Mouse (Mus musculus): Measurements from ENCODE around the gene Glyat.
"Not testable (repeated sequence)": the region's sequence is repeated elsewhere in the genome, so short reads cannot be mapped to it uniquely, and the experiment has no call there.

The Glyat gene

GRCm38 (mm10) chr19:12633176-12633575, at the start of gene Glyat:
Glyat (plus strand) TSS chr19:12633308.
- DNase-seq = no peak

GRCm38 (mm10) chr19:12585310-12585709, 47.8 kb upstream of the Glyat start:
- no peak for DNase-seq

- peak; percentile 78 for DNase-seq
Measured at GRCm38 (mm10) chr19:12591908-12592307, 41.2 kb upstream of the Glyat start.

GRCm38 (mm10) chr19:12595135-12595529, 38.0 kb upstream of the Glyat start:
- no peak for DNase-seq

GRCm38 (mm10) chr19:12595530-12596289, 37.4 kb upstream of the Glyat start:
- peak; percentile 52 for DNase-seq

- no peak for DNase-seq
Measured at GRCm38 (mm10) chr19:12596290-12597072, 36.6 kb upstream of the Glyat start.

- no peak for DNase-seq
Measured at GRCm38 (mm10) chr19:12597073-12597405, 36.1 kb upstream of the Glyat start.

- DNase-seq = no peak
Measured at GRCm38 (mm10) chr19:12598674-12599073, 34.4 kb upstream of the Glyat start.

GRCm38 (mm10) chr19:12599674-12600073, 33.4 kb upstream of the Glyat start, which contains the start of gene Gm4952:
Gm4952 (plus strand) TSS chr19:12599974.
- no peak for DNase-seq

- no peak for DNase-seq
Measured at GRCm38 (mm10) chr19:12600684-12601480, 32.2 kb upstream of the Glyat start.

- DNase-seq = no peak
Measured at GRCm38 (mm10) chr19:12608336-12608735, 24.8 kb upstream of the Glyat start.

- DNase-seq = no peak
Measured at GRCm38 (mm10) chr19:12613646-12614045, 19.5 kb upstream of the Glyat start.

- no peak for DNase-seq
Measured at GRCm38 (mm10) chr19:12634259-12634658, 1.2 kb downstream of the Glyat start.

- DNase-seq = no peak
Measured at GRCm38 (mm10) chr19:12634963-12635362, 1.9 kb downstream of the Glyat start.

- no peak for DNase-seq
Measured at GRCm38 (mm10) chr19:12636863-12637262, 3.8 kb downstream of the Glyat start.

- DNase-seq = no peak
Measured at GRCm38 (mm10) chr19:12638049-12638448, 4.9 kb downstream of the Glyat start.

GRCm38 (mm10) chr19:12649511-12649910, 16.4 kb downstream of the Glyat start:
- DNase-seq = no peak

- DNase-seq = no peak
Measured at GRCm38 (mm10) chr19:12666156-12666555, 33.0 kb downstream of the Glyat start.

GRCm38 (mm10) chr19:12668601-12669000, 35.5 kb downstream of the Glyat start:
- not testable (repeated sequence) for DNase-seq

- DNase-seq = no peak
Measured at GRCm38 (mm10) chr19:12670139-12670538, 37.0 kb downstream of the Glyat start, which contains the start of gene Olfr1442. Olfr1442 (plus strand) TSS chr19:12670439.

- DNase-seq = no peak
Measured at GRCm38 (mm10) chr19:12671051-12671450, 37.9 kb downstream of the Glyat start.

GRCm38 (mm10) chr19:12677812-12678211, 44.7 kb downstream of the Glyat start, which contains the start of gene Olfr1443:
Olfr1443 (plus strand) TSS chr19:12678112.
- no peak for DNase-seq

- no peak for DNase-seq
Measured at GRCm38 (mm10) chr19:12684638-12685037, 51.5 kb downstream of the Glyat start.

Measured in thymus, postnatal 14 days (tissue).